In the genomic region with DNA sequence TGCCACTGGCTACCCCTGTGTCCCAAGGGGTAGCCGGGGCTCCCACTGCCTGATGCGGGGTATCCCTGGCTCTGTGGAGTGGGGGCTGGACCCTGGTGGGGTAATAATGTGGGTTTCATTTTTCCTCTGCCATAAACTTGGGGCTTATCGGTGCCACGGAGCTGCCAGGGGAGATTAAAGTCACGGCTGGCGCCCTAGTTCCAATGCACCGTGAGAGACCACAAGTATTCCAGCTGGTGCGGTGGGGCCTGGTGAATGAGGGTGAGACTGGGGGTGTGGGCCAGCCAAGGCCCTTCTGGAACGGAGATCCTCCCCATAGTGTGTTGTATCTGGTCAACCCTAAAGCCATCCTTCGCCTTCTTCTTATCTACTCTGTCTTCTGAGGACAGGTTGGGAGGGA, we compare ENCODE assay signal across 19 mouse cellular contexts.
DNase-seq lines count a peak whose midpoint lies in the region; ATAC-seq lines count a peak whose summit lies in the region.
"Had no signal": no experiment of that assay in that cellular context is flagged by ENCODE, and none has a peak within 500 bp of the region (broad histone marks: within the 10 kb centered on the region; RNA-seq: fewer than 3 reads in every experiment).

No protein-coding gene starts in this region.

- no peak overlapping the region for H3K9ac ChIP-seq in lung, embryonic 16.5 days (ENCODE audit: low read length)
- H3K9ac ChIP-seq in embryonic facial prominence, embryonic 13.5 days: no peak overlapping the region
- H3K9ac ChIP-seq: hindbrain, embryonic 15.5 days; limb, embryonic 15.5 days; liver, embryonic 14.5 days; lung, embryonic 15.5 days had no signal

- no peaks in the 10 kb centered on the region for H3K9me3 ChIP-seq in lung, embryonic 16.5 days (ENCODE audit: control insufficient read depth, low read length)
- H3K9me3 ChIP-seq in embryonic facial prominence, embryonic 13.5 days: no peaks in the 10 kb centered on the region
- H3K9me3 ChIP-seq: heart, embryonic 10.5 days; hindbrain, embryonic 15.5 days; limb, embryonic 15.5 days; lung, embryonic 15.5 days had no signal

- no peak overlapping the region for H3K4me2 ChIP-seq in lung, embryonic 16.5 days (ENCODE audit: low read depth, low read length)
- H3K4me2 ChIP-seq in embryonic facial prominence, embryonic 13.5 days: no peak overlapping the region
- H3K4me2 ChIP-seq: hindbrain, embryonic 15.5 days; limb, embryonic 15.5 days; lung, embryonic 15.5 days had no signal

- 0 out of 2 replicates have a peak overlapping the region, but pooled peaks have one; percentile 13 for H3K27ac ChIP-seq in lung, embryonic 16.5 days (ENCODE audit: low read length)
- peak overlapping the region; percentile 44 for H3K27ac ChIP-seq in embryonic facial prominence, embryonic 13.5 days
- H3K27ac ChIP-seq: gastrocnemius, adult 2 months; heart, embryonic 10.5 days; hindbrain, embryonic 15.5 days; left cerebral cortex, adult 2 months; limb, embryonic 15.5 days; liver, embryonic 14.5 days had no signal

- no peak; the same call in 1 of the 2 replicates for ATAC-seq in lung, embryonic 16.5 days (ENCODE audit: low read depth)
- ATAC-seq in embryonic facial prominence, embryonic 13.5 days (ENCODE audit: insufficient number of reproducible peaks, insufficient read depth, low FRiP score, low TSS enrichment, low read depth): no peak
- ATAC-seq: intestine, embryonic 16.5 days had no signal

- H3K4me1 ChIP-seq in lung, embryonic 16.5 days (replicated peaks; ENCODE audit: control insufficient read depth, insufficient read depth, low read length): peaks cover 29% of the 10 kb centered on the region
- H3K4me1 ChIP-seq in embryonic facial prominence, embryonic 13.5 days: peaks cover 15% of the 10 kb centered on the region
- H3K4me1 ChIP-seq: hindbrain, embryonic 15.5 days had no signal

- no peak overlapping the region for H3K4me3 ChIP-seq in lung, embryonic 16.5 days (ENCODE audit: low read length)
- H3K4me3 ChIP-seq in embryonic facial prominence, embryonic 13.5 days: no peak overlapping the region
- H3K4me3 ChIP-seq: gastrocnemius, adult 2 months; heart, embryonic 10.5 days; hindbrain, embryonic 15.5 days; left cerebral cortex, adult 2 months; limb, embryonic 15.5 days; lung, embryonic 15.5 days had no signal

- H3K27me3 ChIP-seq in lung, embryonic 16.5 days (ENCODE audit: control insufficient read depth, insufficient read depth, low read depth, low read length): no peaks in the 10 kb centered on the region; the same call in 1 of the 2 replicates
- peaks cover 47% of the 10 kb centered on the region for H3K27me3 ChIP-seq in embryonic facial prominence, embryonic 13.5 days

- WGBS in lung, embryonic 16.5 days: 74% methylated on average over 10 of the region's 10 CpGs
- 63% methylated on average over 10 of the region's 10 CpGs for WGBS in embryonic facial prominence, embryonic 13.5 days

- peak; percentile 30 to 40 for DNase-seq in cerebellum, postnatal 10 days
- no peak for DNase-seq in cerebellum, postnatal 36 days
- peak; percentile 2 for DNase-seq in kidney, adult 11 months
- DNase-seq in kidney, postnatal 25 days: no peak
- DNase-seq in lung, postnatal 10 days: no peak
- no peak for DNase-seq in right cerebral cortex, postnatal 10 days (ENCODE audit: low spot score in 2 of 2)
- DNase-seq: adrenal gland, postnatal 25 days; gastrocnemius, adult 2 months; heart, postnatal 4 days; midbrain, embryonic 14.5 days had no signal

- no peaks in the 10 kb centered on the region for H3K36me3 ChIP-seq in lung, embryonic 16.5 days (ENCODE audit: control insufficient read depth, insufficient read depth, low read length)
- no peaks in the 10 kb centered on the region for H3K36me3 ChIP-seq in embryonic facial prominence, embryonic 13.5 days
- H3K36me3 ChIP-seq: heart, embryonic 10.5 days; hindbrain, embryonic 15.5 days; limb, embryonic 15.5 days; lung, embryonic 15.5 days had no signal

Comparison
In these comparisons a context has a peak if more than half of its experiments do, and no peak if none do; other contexts are left out.
1. DNase-seq: peak in cerebellum, postnatal 10 days (2 of 2) and kidney, adult 11 months (single experiment); none in cerebellum, postnatal 36 days (0 of 2), kidney, postnatal 25 days (0 of 2), lung, postnatal 10 days (single experiment) and right cerebral cortex, postnatal 10 days (0 of 2).